Mouse (Mus musculus) duodenum, adult 2 months (tissue): ENCODE data around the gene Hap1. TPM values are rescaled to one million over a fixed set of nuclear protein-coding genes. Genes with fewer than 3 reads are reported as not detected.

Experiments
- polyA plus RNA-seq: library from polyadenylated mRNA; depleted of rRNA; stranded (reverse); fragments of >200 nt; gene quantifications from 2 replicates; pipeline ENCODE4 v1.2.3, GENCODE M21; 2012; ENCODE audit warnings: low replicate concordance; rRNA removed

Hap1 gene
- polyA plus RNA-seq: 3.5 and 3.6 TPM in 2 replicates

DNA sequence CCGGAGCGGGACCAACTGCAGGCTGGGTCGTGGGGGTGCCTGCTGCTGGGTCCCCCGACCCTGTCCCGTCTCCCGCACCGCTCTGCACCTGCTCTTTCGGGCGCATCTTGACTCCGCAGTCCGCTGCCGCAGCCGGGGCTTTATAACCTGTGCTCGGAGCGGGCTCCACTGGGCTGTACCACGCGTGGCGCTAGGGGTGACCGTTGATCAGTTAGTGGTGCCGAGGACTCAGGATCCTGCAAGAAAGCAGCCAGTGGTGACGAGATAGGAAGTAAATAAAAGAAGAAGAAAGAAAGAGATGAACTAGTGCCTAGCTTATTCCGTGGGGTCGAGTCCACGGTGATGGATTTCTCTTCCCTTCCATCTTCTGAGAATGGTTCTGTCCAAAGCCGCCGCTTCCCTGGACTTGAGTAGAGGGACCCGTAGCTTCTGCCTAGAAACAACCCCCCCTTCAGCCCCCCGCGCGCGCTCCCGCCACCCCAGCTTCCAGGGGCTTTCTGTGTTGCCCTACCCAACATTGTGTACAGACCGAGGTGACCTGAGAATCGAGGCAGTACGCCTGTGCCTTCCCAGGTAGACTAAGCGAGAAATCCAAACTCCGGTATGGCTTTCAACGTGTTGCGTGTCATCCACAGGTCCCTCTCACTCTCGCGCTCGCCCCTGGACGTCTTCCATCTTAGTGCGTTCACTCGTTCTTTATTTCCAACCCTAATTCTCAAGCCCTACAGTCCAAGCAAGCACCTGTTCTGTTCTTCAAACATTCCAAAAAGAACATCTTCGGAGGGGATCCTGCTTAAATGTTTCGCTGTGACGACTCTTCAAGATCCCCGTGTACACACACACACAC, at the start of gene Hap1:
Gene Hap1, minus strand, starts transcription at position 157 of the 847 bp plus-strand sequence.

DNA sequence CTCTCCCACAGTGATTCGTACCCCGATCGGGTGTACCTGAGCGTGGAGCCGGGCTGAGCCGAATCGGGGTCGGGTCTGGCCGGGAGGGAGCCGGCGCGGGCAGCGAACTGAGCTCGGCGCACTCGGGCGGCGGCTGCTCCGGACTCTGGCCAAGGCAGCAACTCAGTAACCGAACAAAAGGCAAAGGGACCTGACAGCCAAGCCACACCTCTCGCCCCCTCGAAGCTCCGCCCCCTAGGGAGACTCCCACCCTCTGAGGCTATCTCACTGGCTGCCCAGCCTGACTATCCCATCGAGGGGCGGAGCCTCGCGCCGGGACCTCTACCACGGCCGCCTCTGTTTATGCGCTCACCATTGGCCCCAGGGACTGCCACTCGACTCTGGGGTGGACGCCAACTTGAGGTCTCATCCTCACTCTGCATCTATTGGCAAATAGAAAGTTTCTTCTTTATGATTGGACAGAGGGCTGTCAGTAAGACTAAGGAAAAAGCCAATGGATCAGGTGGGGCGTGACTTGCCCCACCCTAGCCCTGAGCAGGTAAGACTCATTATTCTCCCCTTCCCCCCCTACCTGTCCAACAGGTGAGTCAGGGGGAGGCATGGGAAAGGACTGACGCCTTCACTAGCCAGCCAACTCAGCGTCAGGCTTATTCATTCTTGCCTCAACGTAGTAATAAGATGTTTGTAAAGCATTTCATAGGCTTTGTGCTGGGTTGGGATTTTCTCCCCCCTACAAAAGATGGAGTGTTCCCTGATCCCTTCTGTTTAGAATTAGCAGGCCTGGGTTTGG, 41.9 kb upstream of the Hap1 start, which contains the start of gene Jup:
Gene Jup, minus strand, starts transcription at position 164 of the 790 bp plus-strand sequence.

DNA sequence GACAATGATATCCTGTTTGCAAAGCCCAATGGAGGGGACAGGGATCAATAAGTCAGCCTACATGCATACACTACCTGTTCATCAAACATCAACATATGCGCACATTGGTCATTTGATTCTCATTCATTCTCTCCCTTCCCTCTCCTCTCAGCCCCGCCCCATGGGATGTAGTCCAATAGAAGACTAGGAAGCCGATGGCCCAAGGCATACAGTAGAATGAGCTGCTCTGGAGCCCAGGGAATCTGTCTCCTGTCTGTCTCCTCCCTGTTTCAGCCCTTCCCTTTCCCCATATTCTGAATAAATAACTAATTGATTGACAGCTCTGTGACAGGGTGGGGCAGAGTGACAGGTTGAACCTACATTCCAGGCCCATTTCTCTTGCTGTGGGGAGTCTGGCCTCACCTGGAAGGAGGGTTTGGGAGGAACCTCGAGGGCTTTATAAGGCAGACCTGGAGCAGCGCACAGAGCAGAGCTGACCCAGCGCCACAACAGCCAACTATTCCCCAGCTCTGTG, 21.9 kb downstream of the Hap1 start, which contains the start of gene Gast:
Gene Gast, plus strand, starts transcription at position 464 of the 514 bp plus-strand sequence.

DNA sequence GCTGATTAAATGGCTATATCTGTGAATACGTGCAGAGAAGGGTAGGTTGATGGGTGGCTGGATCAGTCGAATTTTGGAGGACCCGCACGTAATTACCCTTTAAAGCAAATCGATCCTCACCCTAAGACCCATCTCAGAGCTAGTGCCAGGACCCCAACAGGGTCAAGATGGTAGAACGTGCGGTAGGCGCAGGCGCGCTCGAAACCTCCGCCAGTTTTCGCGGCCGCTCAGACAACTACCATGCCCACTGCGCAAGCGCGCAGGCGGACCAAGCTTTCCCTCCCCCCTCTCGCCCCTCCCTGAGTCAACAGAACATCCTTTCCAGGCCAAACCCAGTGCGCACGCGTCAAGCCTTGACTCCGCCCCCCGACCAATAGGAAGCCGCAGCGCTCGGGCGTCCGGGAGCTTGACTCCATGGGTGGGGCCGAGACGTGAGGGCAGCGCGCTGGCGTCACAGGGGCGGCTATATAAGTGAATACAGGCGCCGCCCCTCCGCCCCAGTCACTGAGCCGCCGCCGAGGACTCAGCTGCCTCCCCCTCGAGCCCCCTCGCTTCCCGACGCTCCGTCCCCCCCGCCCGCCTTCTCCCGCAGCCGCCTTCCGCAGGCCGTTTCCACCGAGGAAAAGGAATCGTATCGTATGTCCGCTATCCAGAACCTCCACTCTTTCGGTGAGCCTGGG, 36.3 kb downstream of the Hap1 start, which contains the start of gene Eif1:
Gene Eif1, plus strand, starts transcription at position 394 of the 680 bp plus-strand sequence.

Other genes with a start within 250 kb of the Hap1 start
- gene Krt13, start 234.6 kb downstream of the Hap1 start, polyA plus RNA-seq: 0.24 and 2.1 TPM in 2 replicates
- 0.12 and 0.37 TPM in 2 replicates for gene Krt15, start 220.2 kb downstream of the Hap1 start, polyA plus RNA-seq
- 1,125 and 1,286 TPM in 2 replicates for gene Krt19, start 207.5 kb downstream of the Hap1 start, polyA plus RNA-seq
- not detected in 2 replicates for gene Krt9, start 162.9 kb downstream of the Hap1 start, polyA plus RNA-seq
- 0.05 and 0.34 TPM in 2 replicates for gene Krt14, start 148.6 kb downstream of the Hap1 start, polyA plus RNA-seq
- not detected in 2 replicates for gene Krt16, start 107.2 kb downstream of the Hap1 start, polyA plus RNA-seq
- gene Krt17, start 95.1 kb downstream of the Hap1 start, polyA plus RNA-seq: 0.13 and 0.21 TPM in 2 replicates
- gene Krt42, start 86.3 kb downstream of the Hap1 start, polyA plus RNA-seq: not detected in 2 replicates
- gene Eif1, start 36.2 kb downstream of the Hap1 start, polyA plus RNA-seq: 94.6 and 104 TPM in 2 replicates
- 1.2 and 240 TPM in 2 replicates for gene Gast, start 21.7 kb downstream of the Hap1 start, polyA plus RNA-seq
- gene Jup, start 41.6 kb upstream of the Hap1 start, polyA plus RNA-seq: 369 and 374 TPM in 2 replicates
- 10.5 and 15.2 TPM in 2 replicates for gene P3h4, start 58.7 kb upstream of the Hap1 start, polyA plus RNA-seq
- 10.9 and 14.3 TPM in 2 replicates for gene Fkbp10, start 59.6 kb upstream of the Hap1 start, polyA plus RNA-seq
- gene Nt5c3b, start 85.7 kb upstream of the Hap1 start, polyA plus RNA-seq: 5.7 and 20.7 TPM in 2 replicates
- gene Klhl10, start 85.8 kb upstream of the Hap1 start, polyA plus RNA-seq: not detected in 2 replicates
- 0.66 and 1.8 TPM in 2 replicates for gene Klhl11, start 116.6 kb upstream of the Hap1 start, polyA plus RNA-seq
- gene Acly, start 171.9 kb upstream of the Hap1 start, polyA plus RNA-seq: 14.8 and 19.5 TPM in 2 replicates
- gene Ttc25, start 189.5 kb upstream of the Hap1 start, polyA plus RNA-seq: 0.02 and 0.09 TPM in 2 replicates
- gene Cnp, start 218.8 kb upstream of the Hap1 start, polyA plus RNA-seq: 13.1 and 17.8 TPM in 2 replicates